Mouse (Mus musculus) liver, adult 2 months (tissue): ENCODE data around the gene Prr12. TPM values are rescaled to one million over a fixed set of nuclear protein-coding genes. Genes with fewer than 3 reads are reported as not detected.
A peak's percentile ranks its signal among the peaks of the same experiment; 100 is the strongest.

Source experiments
- DNase-seq: peaks from one replicate; pipeline ENCODE4 v3.0.0-alpha.2; 2011; ENCODE audit warnings: low read depth, low spot score; ENCODE audit errors: extremely low read depth
- H3K27ac ChIP-seq: fragments of 200-500 bp; replicated peaks from 2 replicates; pipeline ENCODE4 v1.5.1; 2012; ENCODE audit warnings: low read depth, mild to moderate bottlenecking, control low read depth, inconsistent platforms, low read length; ENCODE audit not compliant: insufficient read depth
- H3K27me3 ChIP-seq: fragments of 200-500 bp; 2 replicates; pipeline ENCODE4 v1.6.1; 2012; ENCODE audit warnings: mild to moderate bottlenecking, moderate library complexity, low read length, inconsistent platforms; ENCODE audit not compliant: control insufficient read depth, insufficient read depth
- H3K36me3 ChIP-seq: fragments of 200-500 bp; 2 replicates; pipeline ENCODE4 v1.6.1; 2012; ENCODE audit warnings: low read length, inconsistent platforms; ENCODE audit not compliant: control insufficient read depth, insufficient read depth
- H3K4me1 ChIP-seq: fragments of 200-500 bp; 2 replicates; pipeline ENCODE4 v1.6.1; 2011; ENCODE audit warnings: low read length; ENCODE audit not compliant: control insufficient read depth, insufficient read depth
- H3K4me3 ChIP-seq: fragments of 200-500 bp; 2 replicates; pipeline ENCODE4 v1.5.1; 2011; ENCODE audit warnings: low read depth, mild to moderate bottlenecking, control low read depth, low read length, moderate library complexity; ENCODE audit not compliant: insufficient read depth
- H3K79me2 ChIP-seq: fragments of 200-500 bp; 2 replicates; pipeline ENCODE4 v1.6.1; 2012; ENCODE audit warnings: inconsistent platforms, mild to moderate bottlenecking, low read length, moderate library complexity; ENCODE audit not compliant: control insufficient read depth, insufficient read depth
- H3K9ac ChIP-seq: fragments of 200-500 bp; 2 replicates; pipeline ENCODE4 v1.6.1; 2012; ENCODE audit warnings: low read depth, mild to moderate bottlenecking, control low read depth, inconsistent platforms, low read length
- CTCF ChIP-seq: fragments of 200-500 bp; IDR thresholded peaks from 2 replicates; pipeline ENCODE4 v1.5.1; 2011; ENCODE audit warnings: low read depth, low read length, control low read depth
- POLR2A ChIP-seq: fragments of 200-500 bp; IDR thresholded peaks from 2 replicates; pipeline ENCODE4 v1.6.1; 2011; ENCODE audit warnings: low read length, control low read depth; ENCODE audit not compliant: insufficient read depth; ENCODE audit errors: extremely low read depth
- WGBS: fragments of 180-500 bp; shearing (Covaris S2); methylation state at CpG from one replicate; pipeline ENCODE4 v1.1.7; 2018; 5-methylcytosine and 5-hydroxymethylcytosine counted together
- polyA plus RNA-seq: library from polyadenylated mRNA; depleted of rRNA; stranded (reverse); fragments of >200 nt; gene quantifications from 2 replicates; pipeline ENCODE4 v1.2.3, GENCODE M21; 2012
- total RNA-seq: library from RNA; depleted of rRNA; stranded (reverse); fragments of >200 nt; gene quantifications from 2 replicates; pipeline ENCODE4 v1.2.3, GENCODE M21; 2014

Prr12 gene
- total and polyA plus RNA-seq, 2 experiments = 1.2 to 3.7 TPM

GRCm38 (mm10) chr7:45068000-45068318 is 15.3 kb upstream of the Prr12 start:
- no peak overlapping the region for H3K27ac ChIP-seq
- TF ChIP-seq CTCF = peak; percentile 92
- no peak for TF ChIP-seq POLR2A
- no peaks in the 10 kb centered on the region for H3K36me3 ChIP-seq
- 33% methylated on average over 5 of the region's 5 CpGs for WGBS
- no peak overlapping the region for H3K9ac ChIP-seq
- H3K79me2 ChIP-seq = peaks cover 29% of the 10 kb centered on the region
- H3K4me3 ChIP-seq = no peak overlapping the region
- no peaks in the 10 kb centered on the region for H3K27me3 ChIP-seq
- DNase-seq = peak; percentile 51
- H3K4me1 ChIP-seq = peaks cover 12% of the 10 kb centered on the region

- H3K4me1 ChIP-seq = peaks cover 8% of the 10 kb centered on the region
- no peak overlapping the region for H3K9ac ChIP-seq
- no peak overlapping the region for H3K4me3 ChIP-seq
- no peaks in the 10 kb centered on the region for H3K27me3 ChIP-seq
- 83% methylated on average over 4 of the region's 4 CpGs for WGBS
- H3K79me2 ChIP-seq = peaks cover 29% of the 10 kb centered on the region
- DNase-seq = no peak
- H3K27ac ChIP-seq = no peak overlapping the region
- TF ChIP-seq CTCF = no peak
- TF ChIP-seq POLR2A = no peak
- H3K36me3 ChIP-seq = no peaks in the 10 kb centered on the region
These were observed 14.7 kb upstream of the Prr12 start for GRCm38 (mm10) chr7:45067190-45067999.

- Histone ChIP-seq H3K9ac (peak within 1 kb of the TSS; percentile 83), H3K27ac (peak within 1 kb of the TSS; percentile 97), H3K4me1 (peaks cover 8% of the 10 kb centered on the region), H3K4me3 (peak within 1 kb of the TSS; percentile 66), H3K36me3 (no peaks in the 10 kb centered on the region), H3K27me3 (no peaks in the 10 kb centered on the region), H3K79me2 (peaks cover 9% of the 10 kb centered on the region)
- DNase-seq = peak; percentile 97
- WGBS = under 1% methylated on average over 31 of the region's 31 CpGs
- TF ChIP-seq CTCF (no peak), POLR2A (no peak)
These were observed 9.7 kb upstream of the Prr12 start, which contains the start of the genes Nosip and Prrg2 for GRCm38 (mm10) chr7:45062239-45062835. Gene Nosip (plus strand): TSS chr7:45062429. Gene Prrg2 (minus strand): TSS chr7:45062677.

- peak; percentile 81 for DNase-seq
- Histone ChIP-seq H3K27ac (peak overlapping the region; percentile 67), H3K27me3 (no peaks in the 10 kb centered on the region), H3K4me3 (peak overlapping the region; percentile 34), H3K9ac (peak overlapping the region; percentile 65), H3K36me3 (no peaks in the 10 kb centered on the region), H3K4me1 (peaks cover 8% of the 10 kb centered on the region), H3K79me2 (peaks cover 9% of the 10 kb centered on the region)
- no peak for TF ChIP-seq CTCF
- TF ChIP-seq POLR2A = no peak
- WGBS = 6% methylated on average over 11 of the region's 11 CpGs
These were observed 8.9 kb upstream of the Prr12 start for GRCm38 (mm10) chr7:45061532-45062075.

- Histone ChIP-seq H3K4me1 (peaks cover 8% of the 10 kb centered on the region), H3K79me2 (peaks cover 9% of the 10 kb centered on the region), H3K36me3 (no peaks in the 10 kb centered on the region), H3K4me3 (no peak overlapping the region), H3K27me3 (no peaks in the 10 kb centered on the region), H3K9ac (no peak overlapping the region), H3K27ac (no peak overlapping the region)
- no peak for DNase-seq
- TF ChIP-seq POLR2A = no peak
- TF ChIP-seq CTCF = no peak
- WGBS = 88% methylated on average over 6 of the region's 6 CpGs
These were observed 8.0 kb upstream of the Prr12 start for GRCm38 (mm10) chr7:45060632-45061122.
